Mouse (Mus musculus): ENCODE measurements around the gene Rbm33. TPM values are rescaled to one million over a fixed set of nuclear protein-coding genes. Genes with fewer than 3 reads are reported as not detected.
A peak's percentile ranks its signal among the peaks of the same experiment; 100 is the strongest.

The Rbm33 gene
- polyA plus RNA-seq, 1 experiment from 2014 or later = 7.4 TPM

- ATAC-seq = no peak
- no peaks in the 10 kb centered on the region for H3K4me1 ChIP-seq (ENCODE audit: insufficient read depth, low read depth, low read length)
- WGBS = 76% methylated on average over 6 of the region's 6 CpGs
- no peak for DNase-seq (ENCODE audit: low spot score)
- H3K9me3 ChIP-seq (ENCODE audit: low read length) = no peaks in the 10 kb centered on the region
- H3K9ac ChIP-seq (replicated peaks; ENCODE audit: low read depth) = no peak overlapping the region
- H3K4me3 ChIP-seq (ENCODE audit: low read depth, low read length) = no peak overlapping the region
- no peaks in the 10 kb centered on the region for H3K36me3 ChIP-seq (ENCODE audit: insufficient read depth, low read length)
- no peak overlapping the region for H3K4me2 ChIP-seq (replicated peaks; ENCODE audit: low read depth, low read length)
- no peaks in the 10 kb centered on the region for H3K27me3 ChIP-seq (replicated peaks; ENCODE audit: insufficient read depth, low read length)
- no peak overlapping the region for H3K27ac ChIP-seq (ENCODE audit: low read length)
- TF ChIP-seq EP300 (IDR thresholded peaks at IDR 0.05) (no peak), CTCF (IDR thresholded peaks at IDR 0.05) (no peak)
Measured at GRCm38 (mm10) chr5:28299346-28299745, 17.6 kb upstream of the Rbm33 start.

GRCm38 (mm10) chr5:28302671-28303070 is 14.2 kb upstream of the Rbm33 start:
- DNase-seq (ENCODE audit: low spot score) (no peak), ATAC-seq (no peak)
- TF ChIP-seq EP300 (IDR thresholded peaks at IDR 0.05) (no peak), CTCF (IDR thresholded peaks at IDR 0.05) (no peak)
- Histone ChIP-seq H3K4me1 (ENCODE audit: insufficient read depth, low read depth, low read length) (no peaks in the 10 kb centered on the region), H3K4me2 (replicated peaks; ENCODE audit: low read depth, low read length) (no peak overlapping the region), H3K4me3 (ENCODE audit: low read depth, low read length) (no peak overlapping the region), H3K27ac (ENCODE audit: low read length) (no peak overlapping the region), H3K9ac (replicated peaks; ENCODE audit: low read depth) (no peak overlapping the region), H3K36me3 (ENCODE audit: insufficient read depth, low read length) (no peaks in the 10 kb centered on the region), H3K27me3 (replicated peaks; ENCODE audit: insufficient read depth, low read length) (no peaks in the 10 kb centered on the region), H3K9me3 (ENCODE audit: low read length) (no peaks in the 10 kb centered on the region)
- WGBS = 67% methylated on average over 1 of the region's 1 CpGs

- H3K27ac ChIP-seq (ENCODE audit: low read length) = no peak overlapping the region
- H3K36me3 ChIP-seq (ENCODE audit: insufficient read depth, low read length) = no peaks in the 10 kb centered on the region
- no peak overlapping the region for H3K9ac ChIP-seq (replicated peaks; ENCODE audit: low read depth)
- H3K4me3 ChIP-seq (ENCODE audit: low read depth, low read length) = no peak overlapping the region
- no peaks in the 10 kb centered on the region for H3K27me3 ChIP-seq (replicated peaks; ENCODE audit: insufficient read depth, low read length)
- no peak for DNase-seq (ENCODE audit: low spot score)
- ATAC-seq = no peak
- H3K4me1 ChIP-seq (ENCODE audit: insufficient read depth, low read depth, low read length) = no peaks in the 10 kb centered on the region
- no peak overlapping the region for H3K4me2 ChIP-seq (replicated peaks; ENCODE audit: low read depth, low read length)
- TF ChIP-seq CTCF (IDR thresholded peaks at IDR 0.05) (no peak), EP300 (IDR thresholded peaks at IDR 0.05) (no peak)
- no peaks in the 10 kb centered on the region for H3K9me3 ChIP-seq (ENCODE audit: low read length)
Measured at GRCm38 (mm10) chr5:28304551-28304950, 12.4 kb upstream of the Rbm33 start.

- Histone ChIP-seq H3K9ac (replicated peaks; ENCODE audit: low read depth) (no peak overlapping the region), H3K4me2 (replicated peaks; ENCODE audit: low read depth, low read length) (no peak overlapping the region), H3K27me3 (replicated peaks; ENCODE audit: insufficient read depth, low read length) (no peaks in the 10 kb centered on the region), H3K27ac (ENCODE audit: low read length) (no peak overlapping the region), H3K36me3 (ENCODE audit: insufficient read depth, low read length) (no peaks in the 10 kb centered on the region), H3K4me1 (ENCODE audit: insufficient read depth, low read depth, low read length) (0 out of 2 replicates have a peak, but pooled peaks cover 3% of the 10 kb centered on the region), H3K4me3 (ENCODE audit: low read depth, low read length) (no peak overlapping the region), H3K9me3 (ENCODE audit: low read length) (no peaks in the 10 kb centered on the region)
- TF ChIP-seq CTCF (IDR thresholded peaks at IDR 0.05) (no peak), EP300 (IDR thresholded peaks at IDR 0.05) (no peak; the same call in 1 of the 2 replicates)
- DNase-seq (ENCODE audit: low spot score) (peak; percentile 68), ATAC-seq (no peak)
- 47% methylated on average over 8 of the region's 8 CpGs for WGBS
Measured at GRCm38 (mm10) chr5:28315526-28315925, 1.4 kb upstream of the Rbm33 start.

- Histone ChIP-seq H3K27me3 (replicated peaks; ENCODE audit: insufficient read depth, low read length) (no peaks in the 10 kb centered on the region), H3K27ac (ENCODE audit: low read length) (peak overlapping the region; percentile 100), H3K9me3 (ENCODE audit: low read length) (no peaks in the 10 kb centered on the region), H3K4me1 (ENCODE audit: insufficient read depth, low read depth, low read length) (0 out of 2 replicates have a peak, but pooled peaks cover 3% of the 10 kb centered on the region), H3K9ac (replicated peaks; ENCODE audit: low read depth) (peak overlapping the region; percentile 99), H3K36me3 (ENCODE audit: insufficient read depth, low read length) (no peaks in the 10 kb centered on the region), H3K4me3 (ENCODE audit: low read depth, low read length) (peak overlapping the region; percentile 81), H3K4me2 (replicated peaks; ENCODE audit: low read depth, low read length) (peak overlapping the region; percentile 69)
- no peak for TF ChIP-seq CTCF (IDR thresholded peaks at IDR 0.05)
- no peak for TF ChIP-seq EP300 (IDR thresholded peaks at IDR 0.05)
- peak; percentile 34 for DNase-seq (ENCODE audit: low spot score)
- ATAC-seq = no peak
- 1% methylated on average over 14 of the region's 14 CpGs for WGBS
Measured at GRCm38 (mm10) chr5:28316151-28316721, 685 bp upstream of the Rbm33 start.

- Histone ChIP-seq H3K27ac (ENCODE audit: low read length) (peak overlapping the region; percentile 100), H3K4me3 (ENCODE audit: low read depth, low read length) (peak overlapping the region; percentile 81), H3K9ac (replicated peaks; ENCODE audit: low read depth) (peak overlapping the region; percentile 99), H3K27me3 (replicated peaks; ENCODE audit: insufficient read depth, low read length) (no peaks in the 10 kb centered on the region), H3K4me1 (ENCODE audit: insufficient read depth, low read depth, low read length) (0 out of 2 replicates have a peak, but pooled peaks cover 3% of the 10 kb centered on the region), H3K36me3 (ENCODE audit: insufficient read depth, low read length) (no peaks in the 10 kb centered on the region), H3K9me3 (ENCODE audit: low read length) (no peaks in the 10 kb centered on the region), H3K4me2 (replicated peaks; ENCODE audit: low read depth, low read length) (peak overlapping the region; percentile 69)
- ATAC-seq (peak; percentile 60), DNase-seq (ENCODE audit: low spot score) (peak; percentile 64)
- 4% methylated on average over 46 of the region's 62 CpGs for WGBS
- TF ChIP-seq CTCF (IDR thresholded peaks at IDR 0.05) (no peak), EP300 (IDR thresholded peaks at IDR 0.05) (no peak)
Measured at GRCm38 (mm10) chr5:28317253-28317916, 464 bp downstream of the Rbm33 start.
